9 mouse cellular contexts compared by ENCODE assay signal in genomic region chr17:72890398-72890898, GRCm38 (mm10). TPM values are rescaled to one million over a fixed set of nuclear protein-coding genes. Genes with fewer than 3 reads are reported as not detected.
DNase-seq lines count a peak whose midpoint lies in the region; ATAC-seq lines count a peak whose summit lies in the region.
"Had no signal": no experiment of that assay in that cellular context is flagged by ENCODE, and none has a peak within 500 bp of the region (broad histone marks: within the 10 kb centered on the region; RNA-seq: fewer than 3 reads in every experiment).

No protein-coding gene starts in this region.

- ATAC-seq in heart, embryonic 12.5 days (ENCODE audit: insufficient number of reproducible peaks, low FRiP score): no peak
- peak; percentile 63 for ATAC-seq in forebrain, embryonic 14.5 days
- ATAC-seq in intestine, embryonic 15.5 days: peak; percentile 28; the same call in 1 of the 2 replicates
- no peak for ATAC-seq in CD4-positive, CD25-positive, alpha-beta regulatory T cell, adult 4 months

- H3K9me3 ChIP-seq in heart, embryonic 12.5 days (replicated peaks): no peaks in the 10 kb centered on the region
- H3K9me3 ChIP-seq in embryonic facial prominence, embryonic 10.5 days: no peaks in the 10 kb centered on the region
- H3K9me3 ChIP-seq in forebrain, embryonic 14.5 days (replicated peaks; ENCODE audit: control insufficient read depth, low read length): no peaks in the 10 kb centered on the region
- H3K9me3 ChIP-seq in intestine, embryonic 15.5 days: no peaks in the 10 kb centered on the region
- H3K9me3 ChIP-seq: kidney, embryonic 15.5 days had no signal

- peak overlapping the region; percentile 19; the same call in 1 of the 2 replicates for H3K9ac ChIP-seq in heart, embryonic 12.5 days
- no peak overlapping the region for H3K9ac ChIP-seq in forebrain, embryonic 14.5 days (ENCODE audit: low read length)
- H3K9ac ChIP-seq in intestine, embryonic 15.5 days: no peak overlapping the region
- H3K9ac ChIP-seq: kidney, embryonic 15.5 days had no signal

- H3K27ac ChIP-seq in heart, embryonic 12.5 days (ENCODE audit: poor library complexity, severe bottlenecking): no peak overlapping the region
- no peak overlapping the region for H3K27ac ChIP-seq in embryonic facial prominence, embryonic 10.5 days (replicated peaks)
- H3K27ac ChIP-seq in forebrain, embryonic 14.5 days (ENCODE audit: low read depth, low read length): no peak overlapping the region
- H3K27ac ChIP-seq in intestine, embryonic 15.5 days: no peak overlapping the region
- H3K27ac ChIP-seq: kidney, embryonic 15.5 days had no signal

- peaks cover 9% of the 10 kb centered on the region for H3K4me1 ChIP-seq in heart, embryonic 12.5 days (replicated peaks)
- H3K4me1 ChIP-seq in embryonic facial prominence, embryonic 10.5 days: peaks cover 13% of the 10 kb centered on the region
- 0 out of 2 replicates have a peak, but pooled peaks cover 2% of the 10 kb centered on the region for H3K4me1 ChIP-seq in forebrain, embryonic 14.5 days (ENCODE audit: control insufficient read depth, insufficient read depth, low read length)
- H3K4me1 ChIP-seq in intestine, embryonic 15.5 days (replicated peaks): no peaks in the 10 kb centered on the region; the same call in 1 of the 2 replicates

- no peaks in the 10 kb centered on the region for H3K36me3 ChIP-seq in heart, embryonic 12.5 days
- H3K36me3 ChIP-seq in embryonic facial prominence, embryonic 10.5 days (replicated peaks): no peaks in the 10 kb centered on the region
- no peaks in the 10 kb centered on the region for H3K36me3 ChIP-seq in forebrain, embryonic 14.5 days (ENCODE audit: control insufficient read depth, insufficient read depth, low read length)
- no peaks in the 10 kb centered on the region for H3K36me3 ChIP-seq in intestine, embryonic 15.5 days
- H3K36me3 ChIP-seq: kidney, embryonic 15.5 days had no signal

- 56% methylated on average over 8 of the region's 8 CpGs for WGBS in heart, embryonic 12.5 days
- 48% methylated on average over 8 of the region's 8 CpGs for WGBS in embryonic facial prominence, embryonic 10.5 days
- WGBS in forebrain, embryonic 14.5 days: 56% methylated on average over 8 of the region's 8 CpGs
- 63% methylated on average over 8 of the region's 8 CpGs for WGBS in intestine, embryonic 15.5 days

- no peak overlapping the region for H3K4me3 ChIP-seq in heart, embryonic 12.5 days
- 0 out of 2 replicates have a peak overlapping the region, but pooled peaks have one; percentile 28 for H3K4me3 ChIP-seq in embryonic facial prominence, embryonic 10.5 days
- no peak overlapping the region for H3K4me3 ChIP-seq in forebrain, embryonic 14.5 days (ENCODE audit: low read depth, low read length)
- no peak overlapping the region for H3K4me3 ChIP-seq in intestine, embryonic 15.5 days (replicated peaks)
- H3K4me3 ChIP-seq: kidney, embryonic 15.5 days had no signal

- intact Hi-C loops in heart, postnatal 36 days (cut with DNase I): loop anchor here (1.0 to 10.0 kb wide), 4 partner anchors 119 to 406 kb away; no protein-coding TSS in a partner anchor

- H3K4me2 ChIP-seq in heart, embryonic 12.5 days: peak overlapping the region; percentile 38; the same call in 1 of the 2 replicates
- no peak overlapping the region for H3K4me2 ChIP-seq in forebrain, embryonic 14.5 days (ENCODE audit: low read length)
- no peak overlapping the region for H3K4me2 ChIP-seq in intestine, embryonic 15.5 days (replicated peaks)

- DNase-seq in heart, postnatal 36 days: no peak
- no peak for DNase-seq in embryonic facial prominence, embryonic 10.5 days (ENCODE audit: low spot score)
- DNase-seq in forebrain, embryonic 14.5 days (ENCODE audit: low spot score): no peak
- DNase-seq in right cerebral cortex, postnatal 14 days: no peak
- no peak for DNase-seq in thymus, postnatal 10 days (ENCODE audit: low spot score in 2 of 2)

- H3K27me3 ChIP-seq in heart, embryonic 12.5 days (replicated peaks): no peaks in the 10 kb centered on the region
- H3K27me3 ChIP-seq in embryonic facial prominence, embryonic 10.5 days (replicated peaks; ENCODE audit: low read depth, poor library complexity, severe bottlenecking): 0 out of 2 replicates have a peak, but pooled peaks cover 7% of the 10 kb centered on the region
- H3K27me3 ChIP-seq in forebrain, embryonic 14.5 days (replicated peaks; ENCODE audit: control insufficient read depth, insufficient read depth, low read length): no peaks in the 10 kb centered on the region
- H3K27me3 ChIP-seq in intestine, embryonic 15.5 days (replicated peaks): no peaks in the 10 kb centered on the region
- H3K27me3 ChIP-seq: kidney, embryonic 15.5 days had no signal

RNA-seq across cellular contexts. Expression of gene Lbh, which starts 27.7 kb away (rescaled TPM):
- 22.6 and 23.7 TPM in 2 replicates for polyA plus RNA-seq in heart, embryonic 12.5 days (2016; fragmentation: Nextera tagmentation; extraction: Ambion mirVana)
- 100 to 1,000 TPM; 339 to 436 TPM for total RNA-seq in heart, postnatal 36 days (2021)
- 2.1 and 2.2 TPM in 2 replicates for polyA plus RNA-seq in embryonic facial prominence, embryonic 10.5 days (2016; fragmentation: Nextera tagmentation; extraction: Ambion mirVana)
- polyA plus RNA-seq in forebrain, embryonic 14.5 days (2014; fragmentation: Nextera tagmentation; extraction: Ambion mirVana): 8.1 and 8.7 TPM in 2 replicates
- 5.2 and 6.1 TPM in 2 replicates for polyA plus RNA-seq in intestine, embryonic 15.5 days (2015; fragmentation: Nextera tagmentation; extraction: Ambion mirVana)
- polyA plus RNA-seq in CD4-positive, CD25-positive, alpha-beta regulatory T cell, adult 4 months (2017; shearing (Covaris generic)): 10 to 100 TPM; 22.7 to 38.5 TPM

RNA-seq across cellular contexts. Expression of gene Ypel5, which starts 54.2 kb away (rescaled TPM):
- polyA plus RNA-seq in heart, embryonic 12.5 days (2016; fragmentation: Nextera tagmentation; extraction: Ambion mirVana): 75.0 and 75.6 TPM in 2 replicates
- total RNA-seq in heart, postnatal 36 days (2021): 10 to 100 TPM; 36.9 to 43.4 TPM
- polyA plus RNA-seq in embryonic facial prominence, embryonic 10.5 days (2016; fragmentation: Nextera tagmentation; extraction: Ambion mirVana): 25.2 and 28.0 TPM in 2 replicates
- 118 and 128 TPM in 2 replicates for polyA plus RNA-seq in forebrain, embryonic 14.5 days (2014; fragmentation: Nextera tagmentation; extraction: Ambion mirVana)
- 35.5 and 38.9 TPM in 2 replicates for polyA plus RNA-seq in intestine, embryonic 15.5 days (2015; fragmentation: Nextera tagmentation; extraction: Ambion mirVana)
- 10 to 100 TPM; 70.4 to 82.8 TPM for polyA plus RNA-seq in CD4-positive, CD25-positive, alpha-beta regulatory T cell, adult 4 months (2017; shearing (Covaris generic))

Comparison
In these comparisons a context has a peak if more than half of its experiments do, and no peak if none do; other contexts are left out.
1. ATAC-seq: peak in forebrain, embryonic 14.5 days (single experiment) and intestine, embryonic 15.5 days (single experiment); none in heart, embryonic 12.5 days (single experiment) and CD4-positive, CD25-positive, alpha-beta regulatory T cell, adult 4 months (single experiment).